Comparison of ENCODE assay signal across 8 mouse cellular contexts in the genomic region with DNA sequence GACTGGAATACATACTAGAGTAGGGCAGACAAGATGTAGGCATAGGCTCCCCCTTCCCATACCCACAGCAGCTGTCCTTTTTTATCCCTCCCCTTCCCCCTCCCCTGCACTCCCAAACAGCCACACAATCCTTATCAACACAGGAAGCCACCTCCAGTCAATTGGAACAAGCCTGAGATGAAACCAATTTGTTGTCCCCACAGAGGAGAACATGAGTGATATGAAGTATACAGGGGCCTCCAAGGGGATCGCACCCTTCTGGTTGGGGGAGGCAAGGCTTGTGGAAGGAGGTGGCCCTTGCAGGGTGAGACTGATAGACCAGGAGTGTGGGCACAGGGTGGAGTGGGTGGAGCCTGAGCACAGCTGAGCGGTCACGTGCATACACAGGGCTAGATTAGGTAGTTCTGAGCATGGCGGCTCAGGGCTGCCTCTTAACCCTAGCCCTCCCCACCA.
DNase-seq lines count a peak whose midpoint lies in the region; ATAC-seq and TF ChIP-seq lines count a peak whose summit lies in the region.

No protein-coding gene starts in this region.

- H3K4me2 ChIP-seq in heart, embryonic 16.5 days (ENCODE audit: low read depth, low read length) = peak overlapping the region; percentile 31
- no peak overlapping the region for H3K4me2 ChIP-seq in stomach, embryonic 14.5 days (replicated peaks; ENCODE audit: low read depth, low read length)

- TF ChIP-seq POLR2A in lung, adult 2 months (IDR thresholded peaks at IDR 0.05; ENCODE audit: borderline replicate concordance, extremely low read depth, low read depth, low read length) = no peak

- WGBS in heart, embryonic 16.5 days = 18% methylated on average over 4 of the region's 4 CpGs
- WGBS in lung, adult 2 months = 27% methylated on average over 4 of the region's 4 CpGs
- WGBS in stomach, embryonic 14.5 days = 44% methylated on average over 4 of the region's 4 CpGs

- no peak overlapping the region for H3K4me3 ChIP-seq in layer of hippocampus, adult 2 months
- no peak overlapping the region for H3K4me3 ChIP-seq in heart, embryonic 16.5 days (ENCODE audit: low read length)
- no peak overlapping the region for H3K4me3 ChIP-seq in lung, adult 2 months (replicated peaks; ENCODE audit: extremely low read depth, low read depth, low read length)
- no peak overlapping the region for H3K4me3 ChIP-seq in stomach, embryonic 14.5 days (ENCODE audit: low read depth, low read length)

- no peaks in the 10 kb centered on the region for H3K27me3 ChIP-seq in heart, embryonic 16.5 days (ENCODE audit: control insufficient read depth, insufficient read depth, low read length)
- H3K27me3 ChIP-seq in stomach, embryonic 14.5 days (ENCODE audit: control insufficient read depth, insufficient read depth, low read length) = no peaks in the 10 kb centered on the region

- peak; percentile 81 for ATAC-seq in heart, embryonic 16.5 days (replicated peaks; ENCODE audit: extremely low read depth, insufficient read depth, low FRiP score)
- peak; percentile 77 for ATAC-seq in stomach, embryonic 14.5 days (ENCODE audit: insufficient number of reproducible peaks, insufficient read depth, low FRiP score, low read depth)
- no peak for ATAC-seq in inflammation-experienced regulatory T-cells, adult 6 months

- H3K36me3 ChIP-seq in heart, embryonic 16.5 days (ENCODE audit: control insufficient read depth, insufficient read depth) = no peaks in the 10 kb centered on the region
- H3K36me3 ChIP-seq in stomach, embryonic 14.5 days (ENCODE audit: control insufficient read depth, insufficient read depth, low read length) = no peaks in the 10 kb centered on the region

- no peak for TF ChIP-seq CTCF in layer of hippocampus, adult 2 months (conservative IDR thresholded peaks at IDR 0.05)
- no peak for TF ChIP-seq CTCF in lung, adult 2 months (IDR thresholded peaks at IDR 0.05; ENCODE audit: insufficient read depth, low read length)

- peaks cover 46% of the 10 kb centered on the region for H3K4me1 ChIP-seq in heart, embryonic 16.5 days (ENCODE audit: control insufficient read depth, insufficient read depth, low read length)
- no peaks in the 10 kb centered on the region for H3K4me1 ChIP-seq in lung, adult 2 months (ENCODE audit: control insufficient read depth, insufficient read depth, low read length)
- H3K4me1 ChIP-seq in stomach, embryonic 14.5 days (ENCODE audit: control insufficient read depth, insufficient read depth, low read length) = peaks cover 17% of the 10 kb centered on the region

- no peaks in the 10 kb centered on the region for H3K9me3 ChIP-seq in heart, embryonic 16.5 days (replicated peaks; ENCODE audit: control insufficient read depth, low read length)
- no peaks in the 10 kb centered on the region for H3K9me3 ChIP-seq in stomach, embryonic 14.5 days (ENCODE audit: control insufficient read depth, low read depth, low read length)

- peak overlapping the region; percentile 59; the same call in 1 of the 2 replicates for H3K27ac ChIP-seq in layer of hippocampus, adult 2 months
- peak overlapping the region; percentile 91 for H3K27ac ChIP-seq in heart, embryonic 16.5 days (ENCODE audit: low read length)
- no peak overlapping the region for H3K27ac ChIP-seq in stomach, embryonic 14.5 days (ENCODE audit: low read length)

- DNase-seq in layer of hippocampus, adult 2 months (ENCODE audit: low spot score in 2 of 2) = no peak
- no peak for DNase-seq in layer of hippocampus, adult 9-10 months (ENCODE audit: low spot score)
- DNase-seq in lung, adult 2 months = peak; percentile 19
- DNase-seq in adrenal gland, postnatal 4 days (ENCODE audit: low spot score in 2 of 2) = no peak
- DNase-seq in right cerebral cortex, postnatal 4 days = no peak

- no peak overlapping the region for H3K9ac ChIP-seq in heart, embryonic 16.5 days (ENCODE audit: low read length)
- no peak overlapping the region for H3K9ac ChIP-seq in stomach, embryonic 14.5 days (replicated peaks; ENCODE audit: low read depth, low read length)
